Mouse (Mus musculus): ENCODE measurements at regions not wholly inside any gene's neighbourhood (a gene's known extent, or its start where the extent isn't known, plus 50 kb on each side); places are given as distances from the start of the nearest gene placed in this dataset.

GRCm38 (mm10) chr5:17276782-17277578 lies 96.0 kb upstream of the Speer4f2 start:
- TF ChIP-seq USF1 (IDR thresholded peaks at IDR 0.05; ENCODE audit: low read depth) (no peak), CTCF (IDR thresholded peaks at IDR 0.05; ENCODE audit: control insufficient read depth, insufficient read depth, insufficient read length) (no peak)
